In genomic region chr4:33716475-33717117, GRCm38 (mm10) we compare ENCODE assay signal across 12 mouse cellular contexts.
A peak's percentile ranks its signal among the peaks of the same experiment; 100 is the strongest.
DNase-seq lines count a peak whose midpoint lies in the region; ATAC-seq lines count a peak whose summit lies in the region.
"Had no signal": no experiment of that assay in that cellular context is flagged by ENCODE, and none has a peak within 500 bp of the region (broad histone marks: within the 10 kb centered on the region; RNA-seq: fewer than 3 reads in every experiment).

No protein-coding gene starts in this region.

- peak overlapping the region; percentile 47; the same call in 1 of the 2 replicates for H3K9ac ChIP-seq in heart, embryonic 14.5 days (ENCODE audit: low read length)
- H3K9ac ChIP-seq in embryonic facial prominence, embryonic 12.5 days, result no peak overlapping the region
- no peak overlapping the region for H3K9ac ChIP-seq in hindbrain, embryonic 12.5 days
- no peak overlapping the region for H3K9ac ChIP-seq in midbrain, embryonic 12.5 days (replicated peaks)
- no peak overlapping the region for H3K9ac ChIP-seq in kidney, embryonic 14.5 days (ENCODE audit: low read depth, low read length)
- H3K9ac ChIP-seq: liver, embryonic 15.5 days had no signal

- no peaks in the 10 kb centered on the region for H3K9me3 ChIP-seq in heart, embryonic 14.5 days (ENCODE audit: control insufficient read depth, low read length)
- no peaks in the 10 kb centered on the region for H3K9me3 ChIP-seq in embryonic facial prominence, embryonic 12.5 days
- H3K9me3 ChIP-seq in hindbrain, embryonic 12.5 days (replicated peaks), result no peaks in the 10 kb centered on the region
- H3K9me3 ChIP-seq in midbrain, embryonic 12.5 days, result no peaks in the 10 kb centered on the region
- no peaks in the 10 kb centered on the region for H3K9me3 ChIP-seq in kidney, embryonic 14.5 days (ENCODE audit: control insufficient read depth, low read length)
- H3K9me3 ChIP-seq: liver, embryonic 15.5 days had no signal

- H3K27ac ChIP-seq in heart, embryonic 14.5 days (replicated peaks in 1 of 2; ENCODE audit: control insufficient read depth in 1 of 2, insufficient read depth in 1 of 2, low read depth in 2 of 2, low read length in 2 of 2), result no peak overlapping the region
- no peak overlapping the region for H3K27ac ChIP-seq in embryonic facial prominence, embryonic 12.5 days
- H3K27ac ChIP-seq in hindbrain, embryonic 12.5 days, result no peak overlapping the region
- H3K27ac ChIP-seq in midbrain, embryonic 12.5 days (replicated peaks), result no peak overlapping the region
- H3K27ac ChIP-seq in kidney, embryonic 14.5 days (ENCODE audit: low read depth, low read length), result no peak overlapping the region
- H3K27ac ChIP-seq: liver, embryonic 15.5 days had no signal

- WGBS in heart, embryonic 14.5 days, result 8% methylated on average over 20 of the region's 20 CpGs
- WGBS in embryonic facial prominence, embryonic 12.5 days, result 35% methylated on average over 20 of the region's 20 CpGs
- 32% methylated on average over 20 of the region's 20 CpGs for WGBS in hindbrain, embryonic 12.5 days
- WGBS in midbrain, embryonic 12.5 days, result 19% methylated on average over 20 of the region's 20 CpGs
- WGBS in kidney, embryonic 14.5 days, result 56% methylated on average over 20 of the region's 20 CpGs

- DNase-seq in heart, adult 9 months (ENCODE audit: low spot score in 2 of 2), result no peak
- DNase-seq: layer of hippocampus, adult 9-11 months; right cerebral cortex, postnatal 25 days; thymus, adult 18-20 months had no signal

- H3K4me1 ChIP-seq in heart, embryonic 14.5 days (ENCODE audit: control insufficient read depth in 2 of 2, insufficient read depth in 2 of 2, low read length in 2 of 2), result peaks cover 0 to 9% of the 10 kb centered on the region in 2 experiments; a peak in 2 of 4 replicates
- no peaks in the 10 kb centered on the region; the same call in 1 of the 2 replicates for H3K4me1 ChIP-seq in embryonic facial prominence, embryonic 12.5 days
- H3K4me1 ChIP-seq in hindbrain, embryonic 12.5 days, result peaks cover 8% of the 10 kb centered on the region
- H3K4me1 ChIP-seq in midbrain, embryonic 12.5 days, result no peaks in the 10 kb centered on the region
- H3K4me1 ChIP-seq in kidney, embryonic 14.5 days (ENCODE audit: control insufficient read depth, insufficient read depth, low read length), result no peaks in the 10 kb centered on the region
- H3K4me1 ChIP-seq: liver, embryonic 15.5 days had no signal

- ATAC-seq in heart, embryonic 14.5 days (ENCODE audit: insufficient number of reproducible peaks, insufficient read depth, low FRiP score, low read depth), result no peak
- no peak for ATAC-seq in embryonic facial prominence, embryonic 12.5 days (ENCODE audit: insufficient number of reproducible peaks, insufficient read depth, low FRiP score, low TSS enrichment)
- 0 out of 2 replicates have a peak, but pooled peaks have one; percentile 54 for ATAC-seq in hindbrain, embryonic 12.5 days (ENCODE audit: low FRiP score)
- ATAC-seq in midbrain, embryonic 12.5 days (ENCODE audit: low FRiP score, low read depth), result peak; percentile 68
- no peak for ATAC-seq in kidney, embryonic 14.5 days (ENCODE audit: low FRiP score, low TSS enrichment)
- no peak for ATAC-seq in erythroblast, adult 5-6 weeks (replicated peaks; ENCODE audit: low FRiP score, poor library complexity, severe bottlenecking)
- ATAC-seq: intestine, embryonic 16.5 days had no signal

- peak overlapping the region; percentile 65 for H3K4me2 ChIP-seq in heart, embryonic 14.5 days (ENCODE audit: low read length)
- peak overlapping the region; percentile 11; the same call in 1 of the 2 replicates for H3K4me2 ChIP-seq in embryonic facial prominence, embryonic 12.5 days (replicated peaks)
- H3K4me2 ChIP-seq in hindbrain, embryonic 12.5 days (replicated peaks), result peak overlapping the region; percentile 36
- H3K4me2 ChIP-seq in midbrain, embryonic 12.5 days (replicated peaks), result peak overlapping the region; percentile 36
- H3K4me2 ChIP-seq in kidney, embryonic 14.5 days (replicated peaks; ENCODE audit: low read depth, low read length), result no peak overlapping the region
- H3K4me2 ChIP-seq: liver, embryonic 15.5 days had no signal

- H3K36me3 ChIP-seq in heart, embryonic 14.5 days (ENCODE audit: control insufficient read depth, insufficient read depth, low read length), result no peaks in the 10 kb centered on the region
- no peaks in the 10 kb centered on the region for H3K36me3 ChIP-seq in embryonic facial prominence, embryonic 12.5 days
- no peaks in the 10 kb centered on the region for H3K36me3 ChIP-seq in hindbrain, embryonic 12.5 days
- H3K36me3 ChIP-seq in midbrain, embryonic 12.5 days, result no peaks in the 10 kb centered on the region
- H3K36me3 ChIP-seq in kidney, embryonic 14.5 days (ENCODE audit: control insufficient read depth, insufficient read depth, low read length), result no peaks in the 10 kb centered on the region
- H3K36me3 ChIP-seq: liver, embryonic 15.5 days had no signal

- 0 out of 2 replicates have a peak, but pooled peaks cover 3% of the 10 kb centered on the region for H3K27me3 ChIP-seq in heart, embryonic 14.5 days (ENCODE audit: control insufficient read depth, insufficient read depth, low read length)
- H3K27me3 ChIP-seq in embryonic facial prominence, embryonic 12.5 days, result no peaks in the 10 kb centered on the region
- H3K27me3 ChIP-seq in hindbrain, embryonic 12.5 days, result no peaks in the 10 kb centered on the region
- H3K27me3 ChIP-seq in midbrain, embryonic 12.5 days, result no peaks in the 10 kb centered on the region
- no peaks in the 10 kb centered on the region for H3K27me3 ChIP-seq in kidney, embryonic 14.5 days (ENCODE audit: control insufficient read depth, insufficient read depth, low read length)
- H3K27me3 ChIP-seq: liver, embryonic 15.5 days had no signal

- H3K4me3 ChIP-seq in heart, embryonic 14.5 days (ENCODE audit: control insufficient read depth in 1 of 2, insufficient read depth in 1 of 2, low read depth in 1 of 2, low read length in 2 of 2), result peak overlapping the region; percentile 25 to 32
- no peak overlapping the region for H3K4me3 ChIP-seq in embryonic facial prominence, embryonic 12.5 days
- H3K4me3 ChIP-seq in hindbrain, embryonic 12.5 days, result no peak overlapping the region
- H3K4me3 ChIP-seq in midbrain, embryonic 12.5 days, result no peak overlapping the region
- no peak overlapping the region for H3K4me3 ChIP-seq in kidney, embryonic 14.5 days (ENCODE audit: low read length)
- H3K4me3 ChIP-seq: liver, embryonic 15.5 days had no signal

Comparison
In these comparisons a context has a peak if more than half of its experiments do, and no peak if none do; other contexts are left out.
1. ATAC-seq: peak in hindbrain, embryonic 12.5 days (single experiment) and midbrain, embryonic 12.5 days (single experiment); none in heart, embryonic 14.5 days (single experiment), embryonic facial prominence, embryonic 12.5 days (single experiment), kidney, embryonic 14.5 days (single experiment) and erythroblast, adult 5-6 weeks (single experiment).
2. H3K4me3 ChIP-seq: peak in heart, embryonic 14.5 days (2 of 2); none in embryonic facial prominence, embryonic 12.5 days (single experiment), hindbrain, embryonic 12.5 days (single experiment), midbrain, embryonic 12.5 days (single experiment) and kidney, embryonic 14.5 days (single experiment).